Mouse (Mus musculus) spleen, adult 2 months (tissue): ENCODE measurements around the gene 3110018I06Rik. TPM values are rescaled to one million over a fixed set of nuclear protein-coding genes. Genes with fewer than 3 reads are reported as not detected.

Experiments
- DNase-seq, 2 experiments: peaks; one replicate each; pipeline versions ENCODE4 v3.0.0 to v3.0.0-alpha.2; 2012 to 2021; ENCODE audit warnings: low spot score in 2 of 2, low read depth in 1 of 2
- H3K27ac ChIP-seq: fragments of 200-500 bp; 2 replicates; pipeline ENCODE4 v1.5.1; 2012; ENCODE audit warnings: low read length, inconsistent platforms; ENCODE audit not compliant: insufficient read depth
- H3K27me3 ChIP-seq: fragments of 200-500 bp; 2 replicates; pipeline ENCODE4 v1.6.1; 2012; ENCODE audit warnings: mild to moderate bottlenecking, moderate library complexity, low read length, inconsistent platforms; ENCODE audit not compliant: control insufficient read depth, insufficient read depth
- H3K36me3 ChIP-seq: fragments of 200-500 bp; 2 replicates; pipeline ENCODE4 v1.6.1; 2012; ENCODE audit warnings: mild to moderate bottlenecking, low read length, inconsistent platforms; ENCODE audit not compliant: control insufficient read depth, insufficient read depth
- H3K4me1 ChIP-seq: fragments of 200-500 bp; 2 replicates; pipeline ENCODE4 v1.6.1; 2011; ENCODE audit warnings: inconsistent platforms; ENCODE audit not compliant: control insufficient read depth, insufficient read depth, insufficient read length
- H3K4me3 ChIP-seq: fragments of 200-500 bp; 2 replicates; pipeline ENCODE4 v1.5.1; 2011; ENCODE audit warnings: mild to moderate bottlenecking, inconsistent platforms; ENCODE audit not compliant: insufficient read depth, insufficient read length; ENCODE audit errors: extremely low read depth
- CTCF ChIP-seq: fragments of 200-500 bp; IDR thresholded peaks from 2 replicates; pipeline ENCODE4 v1.5.1; 2011; ENCODE audit warnings: mild to moderate bottlenecking, inconsistent platforms; ENCODE audit not compliant: insufficient read depth, insufficient read length, insufficient replicate concordance; ENCODE audit errors: extremely low read depth
- POLR2A ChIP-seq: fragments of 200-500 bp; IDR thresholded peaks from 2 replicates; pipeline ENCODE4 v1.6.1; 2011; ENCODE audit warnings: low read depth, low read length, inconsistent platforms
- WGBS: fragments of 180-500 bp; shearing (Covaris S2); methylation state at CpG from one replicate; pipeline ENCODE4 v1.1.7; 2018; 5-methylcytosine and 5-hydroxymethylcytosine counted together
- polyA plus RNA-seq: library from polyadenylated mRNA; depleted of rRNA; stranded (reverse); fragments of >200 nt; gene quantifications from 2 replicates; pipeline ENCODE4 v1.2.3, GENCODE M21; 2012

The 3110018I06Rik gene
- polyA plus RNA-seq, 1 experiment = not detected

- Histone ChIP-seq H3K4me3 (no peak overlapping the region), H3K27me3 (no peaks in the 10 kb centered on the region), H3K4me1 (no peaks in the 10 kb centered on the region), H3K27ac (no peak overlapping the region), H3K36me3 (no peaks in the 10 kb centered on the region)
- TF ChIP-seq POLR2A (no peak), CTCF (no peak)
- DNase-seq = no peak
- 77% methylated on average over 1 of the region's 1 CpGs for whole genome bisulfite sequencing
Measured at GRCm38 (mm10) chr12:107528346-107528880, 40.0 kb downstream of the 3110018I06Rik start.

- WGBS = 92% methylated on average over 7 of the region's 7 CpGs
- Histone ChIP-seq H3K27me3 (no peaks in the 10 kb centered on the region), H3K4me1 (no peaks in the 10 kb centered on the region), H3K27ac (no peak overlapping the region), H3K4me3 (no peak overlapping the region), H3K36me3 (no peaks in the 10 kb centered on the region)
- TF ChIP-seq POLR2A (no peak), CTCF (no peak)
- no peak for DNase-seq
Measured at GRCm38 (mm10) chr12:107532871-107533270, 44.4 kb downstream of the 3110018I06Rik start.
